In the genomic region with DNA sequence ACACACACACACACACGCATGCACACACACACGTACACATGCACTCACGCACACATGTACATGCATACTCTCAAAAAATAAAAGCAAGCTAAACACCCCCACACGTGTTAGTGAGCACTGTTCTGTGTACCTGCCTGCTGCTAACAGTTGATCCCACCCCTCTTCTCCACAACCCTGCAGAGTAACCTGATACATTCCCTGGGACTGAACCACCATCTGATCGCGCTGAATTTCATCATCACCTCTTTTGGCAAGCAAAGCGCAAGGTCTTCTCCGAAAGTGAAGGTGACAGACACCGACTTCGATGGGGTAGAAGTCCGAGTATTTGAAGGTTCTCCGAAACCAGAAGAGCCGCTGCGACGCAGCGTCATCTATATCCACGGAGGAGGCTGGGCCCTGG, we compare ENCODE assay signal across 19 mouse cellular contexts.
"Had no signal": no experiment of that assay in that cellular context is flagged by ENCODE, and none has a peak within 500 bp of the region (broad histone marks: within the 10 kb centered on the region; RNA-seq: fewer than 3 reads in every experiment).

No protein-coding gene starts in this region.

- DNase-seq: lung, adult 18-20 months; lung, embryonic 14.5 days; lung, postnatal 10 days; lung, postnatal 4 days; midbrain, embryonic 14.5 days; retina, postnatal 1 day; right cerebral cortex, adult 18-20 months; right cerebral cortex, postnatal 25 days; right cerebral cortex, postnatal 4 days; spleen, adult 18-20 months; thymus, adult 18-20 months; thymus, postnatal 14 days; thymus, postnatal 36 days had no signal

- H3K27me3 ChIP-seq: midbrain, embryonic 12.5 days; neural tube, embryonic 13.5 days; neural tube, embryonic 15.5 days had no signal

- ATAC-seq: midbrain, embryonic 16.5 days had no signal

- H3K9ac ChIP-seq: lung, embryonic 14.5 days; midbrain, embryonic 12.5 days; neural tube, embryonic 13.5 days; neural tube, embryonic 15.5 days had no signal

- H3K27ac ChIP-seq: midbrain, embryonic 10.5 days; midbrain, embryonic 12.5 days; neural tube, embryonic 13.5 days; neural tube, embryonic 15.5 days had no signal

- H3K36me3 ChIP-seq: midbrain, embryonic 10.5 days; midbrain, embryonic 12.5 days; neural tube, embryonic 13.5 days had no signal

- H3K4me3 ChIP-seq: midbrain, embryonic 10.5 days; midbrain, embryonic 12.5 days; myocyte; neural tube, embryonic 13.5 days; neural tube, embryonic 15.5 days had no signal

- H3K9me3 ChIP-seq: midbrain, embryonic 10.5 days; midbrain, embryonic 12.5 days; neural tube, embryonic 13.5 days; neural tube, embryonic 15.5 days had no signal

- H3K4me2 ChIP-seq: lung, embryonic 14.5 days; midbrain, embryonic 12.5 days; neural tube, embryonic 13.5 days; neural tube, embryonic 15.5 days had no signal

- H3K4me1 ChIP-seq: midbrain, embryonic 10.5 days; midbrain, embryonic 12.5 days; neural tube, embryonic 13.5 days; neural tube, embryonic 15.5 days had no signal
